Mouse (Mus musculus): ENCODE data around the gene Scgb1b7.
"Not testable (repeated sequence)": the region's sequence is repeated elsewhere in the genome, so short reads cannot be mapped to it uniquely, and the experiment has no call there.

Gene Scgb1b7

GRCm38 (mm10) chr7:31712365-31712764, at the start of gene Scgb1b7:
TSS of gene Scgb1b7 (plus strand) at chr7:31712665.
- DNase-seq (ENCODE audit: low spot score in 2 of 2): not testable (repeated sequence)

DNA sequence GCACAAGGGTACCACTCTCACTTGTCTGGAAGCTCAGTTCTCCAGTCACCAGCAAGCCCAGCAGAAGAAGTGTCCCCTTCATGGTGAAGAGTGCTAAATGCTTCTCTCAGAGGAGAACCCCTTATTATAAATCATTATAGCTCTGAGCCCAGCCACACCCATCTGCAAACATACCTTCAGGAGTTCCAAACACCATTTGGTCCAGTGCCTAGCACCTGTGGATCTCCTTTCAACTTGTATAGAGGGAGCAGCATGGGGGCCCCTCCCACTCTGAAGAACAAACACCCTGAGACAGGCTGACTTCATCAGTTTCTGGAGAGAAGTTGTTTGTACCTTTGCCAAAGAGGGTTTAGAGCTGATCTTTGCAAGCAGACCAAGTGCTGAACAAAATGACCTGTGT, 6.8 kb upstream of the Scgb1b7 start, which contains the start of gene Scgb2b7:
Gene Scgb2b7 (minus strand): TSS at position 101 of the 400 bp plus-strand sequence.
- not testable (repeated sequence) for DNase-seq (ENCODE audit: low spot score in 2 of 2)
